Mouse (Mus musculus) olfactory bulb, adult 2 months (tissue): ENCODE results near the gene Sorbs2. TPM values are rescaled to one million over a fixed set of nuclear protein-coding genes. Genes with fewer than 3 reads are reported as not detected.

Experiments used
- H3K27ac ChIP-seq: fragments of 200-500 bp; 2 replicates; pipeline ENCODE4 v1.5.1; 2012; ENCODE audit warnings: low read depth, low read length; ENCODE audit not compliant: insufficient read depth
- H3K4me1 ChIP-seq: fragments of 200-500 bp; 2 replicates; pipeline ENCODE4 v1.6.1; 2012; ENCODE audit warnings: low read length; ENCODE audit not compliant: control insufficient read depth, insufficient read depth
- H3K4me3 ChIP-seq: fragments of 200-500 bp; 2 replicates; pipeline ENCODE4 v1.5.1; 2012; ENCODE audit warnings: mild to moderate bottlenecking, low read depth, low read length, moderate library complexity; ENCODE audit not compliant: insufficient read depth
- CTCF ChIP-seq: fragments of 200-500 bp; IDR thresholded peaks from 2 replicates; pipeline ENCODE4 v1.5.1; 2012; ENCODE audit warnings: low read depth, mild to moderate bottlenecking, low read length, moderate library complexity; ENCODE audit not compliant: insufficient read depth
- POLR2A ChIP-seq: fragments of 200-500 bp; IDR thresholded peaks from 2 replicates; pipeline ENCODE4 v1.6.1; 2012; ENCODE audit warnings: mild to moderate bottlenecking, low read depth, low read length, moderate library complexity; ENCODE audit not compliant: insufficient read depth
- WGBS: fragments of 180-500 bp; shearing (Covaris S2); methylation state at CpG from one replicate; pipeline ENCODE4 v1.1.7; 2018; 5-methylcytosine and 5-hydroxymethylcytosine counted together
- polyA plus RNA-seq: library from polyadenylated mRNA; stranded (reverse); fragments of >200 nt; gene quantifications from 2 replicates; pipeline ENCODE4 v1.2.4, GENCODE M21; 2012; ENCODE audit warnings: low replicate concordance; ENCODE audit not compliant: missing spikeins, insufficient read depth, insufficient read length

The Sorbs2 gene
- polyA plus RNA-seq, 1 experiment = not detected

DNA sequence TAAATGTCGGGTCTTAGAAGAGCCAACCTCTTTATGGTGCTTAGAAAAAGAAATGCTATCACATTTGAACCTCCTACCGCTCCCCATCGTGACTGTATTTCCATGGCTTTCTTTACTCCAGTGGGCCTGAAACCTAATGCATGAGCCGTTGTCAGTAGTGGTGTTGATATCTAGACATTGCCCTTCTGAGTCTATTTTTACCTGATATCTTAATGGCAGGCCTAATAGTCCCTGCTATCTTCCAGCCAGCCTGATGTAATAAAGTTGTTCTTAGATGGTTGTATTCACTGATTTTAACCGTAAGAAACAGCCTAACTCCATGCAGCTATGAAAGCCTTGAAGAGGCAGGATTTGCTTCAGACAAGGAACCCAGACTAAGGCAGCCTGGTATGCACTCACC is 142.4 kb downstream of the Sorbs2 start:
- TF ChIP-seq CTCF = no peak
- TF ChIP-seq POLR2A = no peak
- Histone ChIP-seq H3K4me1 (peaks cover 4% of the 10 kb centered on the region; the same call in 1 of the 2 replicates), H3K4me3 (no peak overlapping the region), H3K27ac (no peak overlapping the region)
- 64% methylated on average over 5 of the region's 5 CpGs for WGBS

DNA sequence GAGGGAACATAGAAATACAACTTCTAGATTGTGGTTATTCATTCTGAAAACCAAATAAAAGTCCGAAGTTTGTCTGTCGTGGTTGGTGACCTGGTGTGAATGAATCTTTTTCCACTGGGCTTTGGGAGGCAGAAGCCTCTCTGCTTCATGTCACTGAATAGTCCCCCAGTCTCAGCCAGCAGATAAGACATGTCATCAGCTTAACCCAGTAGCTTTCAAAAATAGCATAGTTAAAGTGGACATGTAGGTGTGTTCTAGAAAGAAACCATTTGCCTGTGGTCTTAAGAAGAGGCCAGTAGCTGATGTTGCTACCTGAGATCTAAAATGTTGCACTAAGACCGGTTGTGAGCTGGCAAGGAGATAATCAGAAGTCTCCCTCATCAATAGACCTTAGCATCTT is 150.4 kb downstream of the Sorbs2 start:
- WGBS = 71% methylated on average over 3 of the region's 3 CpGs
- H3K27ac ChIP-seq = no peak overlapping the region
- no peak overlapping the region for H3K4me3 ChIP-seq
- H3K4me1 ChIP-seq = peaks cover 10% of the 10 kb centered on the region; the same call in 1 of the 2 replicates
- TF ChIP-seq POLR2A (no peak), CTCF (no peak)

DNA sequence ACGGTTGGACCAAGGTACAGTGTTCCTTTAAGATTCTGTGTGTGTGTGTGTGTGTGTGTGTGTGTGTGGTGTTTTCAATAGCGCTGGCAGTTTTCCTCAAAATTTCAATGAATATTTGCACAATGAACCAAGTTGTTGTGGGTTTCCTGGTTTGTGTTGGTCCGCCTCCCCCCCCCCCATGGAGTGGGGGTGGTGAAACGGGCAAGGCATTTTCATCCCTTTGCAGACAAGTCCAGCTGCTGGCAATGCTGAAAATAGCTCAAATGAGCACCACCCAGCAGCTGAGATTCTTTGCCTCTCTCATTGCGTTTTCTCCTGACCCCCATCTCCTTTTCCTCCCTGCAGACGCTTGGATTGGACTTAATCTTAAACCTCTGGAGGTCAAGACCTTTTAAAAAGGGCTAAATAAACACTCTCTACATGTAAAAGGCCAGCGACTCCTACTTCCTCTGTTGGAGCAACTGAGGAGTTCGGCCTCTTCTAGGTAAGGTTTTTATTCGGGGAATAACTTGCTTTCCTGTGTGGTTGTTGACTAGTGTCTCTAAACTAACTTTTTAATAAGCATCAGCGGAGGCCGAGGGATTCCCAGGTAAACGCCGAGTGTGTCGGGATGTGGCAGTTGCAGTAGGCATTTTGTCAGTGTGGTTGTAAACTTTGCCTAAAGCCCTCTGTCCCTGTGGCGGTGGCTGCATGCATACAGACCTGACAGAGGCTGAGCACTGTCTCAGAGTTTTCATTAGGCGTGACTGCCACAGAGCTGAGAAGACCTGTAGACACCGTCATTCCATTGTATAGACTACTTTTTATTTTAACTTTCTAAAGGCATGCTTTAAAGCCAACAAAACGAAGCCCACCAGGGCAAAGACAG is 151.1 kb downstream of the Sorbs2 start:
- WGBS = 54% methylated on average over 18 of the region's 18 CpGs
- Histone ChIP-seq H3K4me3 (peak overlapping the region; percentile 31), H3K4me1 (peaks cover 10% of the 10 kb centered on the region; the same call in 1 of the 2 replicates), H3K27ac (no peak overlapping the region; the same call in 1 of the 2 replicates)
- no peak for TF ChIP-seq CTCF
- TF ChIP-seq POLR2A = no peak

DNA sequence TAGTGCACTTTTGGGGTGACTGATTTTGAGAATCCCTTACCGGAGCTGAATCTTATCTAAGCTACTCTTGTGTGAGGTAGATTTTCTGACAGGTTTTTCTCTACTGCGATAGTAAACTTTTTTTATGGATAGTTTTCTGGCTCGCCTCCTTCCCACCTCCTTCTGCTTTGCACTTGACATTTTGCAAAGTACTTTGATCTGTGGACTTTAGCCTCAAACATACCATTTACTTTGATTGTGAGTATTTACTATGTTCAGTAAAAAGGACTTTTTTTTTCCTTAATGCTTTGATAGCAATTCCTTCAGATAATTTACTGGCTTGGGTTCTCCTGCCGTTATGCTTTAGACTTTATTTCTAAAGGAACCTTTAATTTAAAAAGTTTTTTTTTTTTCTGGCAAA is 151.9 kb downstream of the Sorbs2 start:
- TF ChIP-seq POLR2A (no peak), CTCF (no peak)
- no peak overlapping the region for H3K4me3 ChIP-seq
- H3K4me1 ChIP-seq = peaks cover 9% of the 10 kb centered on the region; the same call in 1 of the 2 replicates
- no peak overlapping the region for H3K27ac ChIP-seq
- 76% methylated on average over 4 of the region's 4 CpGs for WGBS

DNA sequence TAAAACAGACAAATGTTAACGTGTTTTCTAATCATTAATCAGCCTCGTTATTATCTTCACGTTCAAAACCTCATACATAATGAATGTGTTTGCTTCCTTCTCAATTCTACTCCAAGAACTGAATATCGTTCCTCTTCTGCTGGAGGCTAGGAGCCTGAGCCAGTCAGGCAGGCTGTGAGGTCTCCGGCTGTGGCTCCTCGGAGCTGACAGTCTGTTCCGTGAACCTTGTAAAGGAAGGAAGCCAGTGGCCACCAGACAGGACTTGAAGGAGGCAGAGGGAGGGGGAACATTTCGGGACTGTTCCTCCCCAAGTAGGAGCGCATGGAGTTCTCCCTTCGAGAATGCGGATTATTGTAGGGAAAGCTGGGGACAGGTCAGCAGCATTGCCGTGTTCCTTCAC is 153.0 kb downstream of the Sorbs2 start:
- no peak overlapping the region for H3K27ac ChIP-seq
- TF ChIP-seq POLR2A = no peak
- no peak for TF ChIP-seq CTCF
- H3K4me3 ChIP-seq = peak overlapping the region; percentile 14; the same call in 1 of the 2 replicates
- WGBS = 69% methylated on average over 12 of the region's 12 CpGs
- peaks cover 8% of the 10 kb centered on the region; the same call in 1 of the 2 replicates for H3K4me1 ChIP-seq

DNA sequence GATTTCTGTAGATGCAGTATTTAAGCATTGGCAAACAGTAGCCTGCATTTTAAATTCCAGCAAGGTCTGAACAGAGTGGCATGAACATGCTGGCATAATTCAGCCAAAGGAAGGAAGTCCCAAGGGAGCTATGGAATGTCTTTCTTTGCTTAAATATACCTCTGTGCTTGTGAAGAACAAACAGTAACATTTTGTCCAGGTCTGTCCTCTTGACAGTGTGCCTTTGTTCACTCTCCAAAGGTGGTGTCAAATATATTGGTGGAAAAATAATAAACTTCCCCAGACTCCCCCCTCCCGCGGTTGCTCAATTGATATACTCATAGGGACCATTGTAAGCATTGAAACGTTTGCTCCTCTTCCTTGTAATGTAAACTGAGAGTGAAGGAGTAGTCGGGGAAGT is 154.0 kb downstream of the Sorbs2 start:
- WGBS = 75% methylated on average over 4 of the region's 4 CpGs
- no peak overlapping the region for H3K27ac ChIP-seq
- TF ChIP-seq POLR2A (no peak), CTCF (no peak)
- peaks cover 8% of the 10 kb centered on the region; the same call in 1 of the 2 replicates for H3K4me1 ChIP-seq
- no peak overlapping the region for H3K4me3 ChIP-seq

DNA sequence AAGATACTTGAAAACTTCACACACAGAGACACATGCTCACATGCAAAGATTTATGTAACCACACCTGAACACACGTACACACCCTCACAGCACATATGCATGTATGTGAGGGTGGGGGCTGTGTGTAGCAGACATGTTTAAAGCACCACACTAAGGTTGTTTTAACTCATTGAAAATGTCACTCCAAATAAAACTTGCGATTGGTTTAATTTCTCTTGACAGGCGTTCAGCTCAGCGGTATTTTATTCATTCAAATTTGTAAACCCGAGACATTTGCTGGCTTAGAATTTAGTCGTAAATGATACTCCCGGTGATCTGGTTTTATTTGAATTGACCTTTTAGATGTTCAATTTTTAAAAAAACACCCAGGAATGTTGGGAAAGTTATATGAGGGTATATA is 158.6 kb downstream of the Sorbs2 start:
- TF ChIP-seq CTCF (no peak), POLR2A (no peak)
- H3K4me3 ChIP-seq = no peak overlapping the region
- no peak overlapping the region for H3K27ac ChIP-seq
- no peaks in the 10 kb centered on the region for H3K4me1 ChIP-seq
- 90% methylated on average over 7 of the region's 7 CpGs for WGBS

DNA sequence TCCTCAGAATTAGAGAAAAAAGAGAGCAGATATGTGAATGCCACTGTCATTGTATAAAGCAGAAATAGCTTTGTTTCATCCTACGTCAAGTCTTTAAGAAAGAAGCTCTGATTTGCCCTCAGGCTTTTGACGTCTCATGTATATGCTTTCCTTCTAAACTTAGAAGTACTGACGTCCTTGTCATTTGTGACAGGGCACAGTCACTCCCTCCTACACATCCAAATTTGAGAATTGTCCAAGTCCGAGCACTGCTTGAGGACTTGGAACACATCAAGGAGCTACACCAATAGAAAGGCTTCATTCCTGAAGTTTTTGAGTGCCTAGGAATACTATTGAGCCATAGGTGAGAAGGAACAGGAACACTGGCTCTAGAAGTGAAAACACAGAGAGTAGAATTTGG is 165.6 kb downstream of the Sorbs2 start:
- Histone ChIP-seq H3K4me1 (no peaks in the 10 kb centered on the region), H3K27ac (no peak overlapping the region), H3K4me3 (no peak overlapping the region)
- WGBS = 86% methylated on average over 4 of the region's 4 CpGs
- TF ChIP-seq CTCF (no peak), POLR2A (no peak)

DNA sequence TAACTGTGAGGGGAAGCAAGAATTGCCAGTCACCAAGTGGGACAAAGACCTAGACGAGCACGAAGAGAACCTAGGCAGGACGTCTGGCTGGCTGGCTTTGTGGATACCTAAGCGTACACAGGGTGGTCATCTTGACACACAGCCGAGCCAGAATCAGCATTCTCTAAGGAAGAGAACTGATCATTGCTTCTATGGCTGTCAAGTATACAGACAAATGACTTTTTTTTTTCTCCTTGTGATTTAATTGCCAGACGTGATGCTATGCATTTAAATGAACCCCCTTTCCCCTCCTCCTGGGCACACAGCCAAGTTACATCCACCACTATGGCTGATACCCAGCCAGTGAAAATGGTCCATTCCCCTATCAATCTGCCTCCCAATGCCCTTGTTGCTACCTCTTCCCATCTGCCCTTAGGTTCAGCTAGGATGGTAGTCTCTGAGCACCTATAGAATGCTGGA is 168.3 kb downstream of the Sorbs2 start:
- H3K27ac ChIP-seq = no peak overlapping the region
- whole genome bisulfite sequencing = 65% methylated on average over 6 of the region's 6 CpGs

More for the DNA sequence above, 168.3 kb downstream of the Sorbs2 start:
- no peak overlapping the region for H3K4me3 ChIP-seq
- H3K4me1 ChIP-seq = no peaks in the 10 kb centered on the region
- TF ChIP-seq POLR2A = no peak
- no peak for TF ChIP-seq CTCF
